Mouse (Mus musculus): ENCODE data around the gene Txnip.

GRCm38 (mm10) chr3:96540740-96541139, 17.0 kb upstream of the Txnip start:
- TF ChIP-seq ZC3H11A (IDR thresholded peaks at IDR 0.05; ENCODE audit: borderline replicate concordance, low read depth, low read length) (no peak), HCFC1 (IDR thresholded peaks at IDR 0.05; ENCODE audit: borderline replicate concordance, insufficient read depth, low read length) (no peak)

Data from ES-E14 (cell line).